10 mouse cellular contexts compared by ENCODE assay signal in genomic region chr8:20378786-20379649, GRCm38 (mm10). TPM values are rescaled to one million over a fixed set of nuclear protein-coding genes. Genes with fewer than 3 reads are reported as not detected.
DNase-seq lines count a peak whose midpoint lies in the region; ATAC-seq lines count a peak whose summit lies in the region.
"Not testable (repeated sequence)": the region's sequence is repeated elsewhere in the genome, so short reads cannot be mapped to it uniquely, and the experiment has no call there.
"Had no signal": no experiment of that assay in that cellular context is flagged by ENCODE, and none has a peak within 500 bp of the region (broad histone marks: within the 10 kb centered on the region; RNA-seq: fewer than 3 reads in every experiment).

No protein-coding gene starts in this region.

- H3K4me2 ChIP-seq in forebrain, embryonic 14.5 days (ENCODE audit: low read length); heart, embryonic 14.5 days (ENCODE audit: low read length); limb, embryonic 11.5 days (ENCODE audit: low read depth, severe bottlenecking): not testable (repeated sequence)

- H3K27me3 ChIP-seq in forebrain, embryonic 14.5 days (replicated peaks; ENCODE audit: control insufficient read depth, insufficient read depth, low read length); heart, embryonic 14.5 days (ENCODE audit: control insufficient read depth, insufficient read depth, low read length); limb, embryonic 11.5 days (ENCODE audit: control insufficient read depth, insufficient read depth, low read length): not testable (repeated sequence)

- not testable (repeated sequence) for H3K4me1 ChIP-seq in forebrain, embryonic 14.5 days (ENCODE audit: control insufficient read depth, insufficient read depth, low read length); heart, embryonic 14.5 days (ENCODE audit: control insufficient read depth in 2 of 2, insufficient read depth in 2 of 2, low read length in 2 of 2); limb, embryonic 11.5 days (ENCODE audit: control insufficient read depth, insufficient read depth, low read length)

- 83% methylated on average over 4 of the region's 8 CpGs for WGBS in forebrain, embryonic 14.5 days
- WGBS in heart, embryonic 14.5 days, result 74% methylated on average over 4 of the region's 8 CpGs
- WGBS in limb, embryonic 11.5 days, result 95% methylated on average over 4 of the region's 8 CpGs

- peak; percentile 35 to 40 for DNase-seq in adrenal gland, postnatal 4 days (ENCODE audit: low spot score in 2 of 2)
- not testable (repeated sequence) for DNase-seq in forebrain, embryonic 14.5 days (ENCODE audit: low spot score); limb, embryonic 11.5 days (ENCODE audit: low spot score)
- DNase-seq in kidney, adult 11 months, result peak; percentile 53
- DNase-seq in lung, postnatal 4 days, result peak; percentile 50 to 54
- peak; percentile 27 for DNase-seq in right cerebral cortex, postnatal 25 days
- DNase-seq in urinary bladder, postnatal 14 days (ENCODE audit: low spot score), result peak; percentile 40

- H3K27ac ChIP-seq in forebrain, embryonic 14.5 days (ENCODE audit: low read depth, low read length); heart, embryonic 14.5 days (replicated peaks in 1 of 2; ENCODE audit: control insufficient read depth in 1 of 2, insufficient read depth in 1 of 2, low read depth in 2 of 2, low read length in 2 of 2); limb, embryonic 11.5 days (replicated peaks; ENCODE audit: low read depth, low read length): not testable (repeated sequence)

- H3K36me3 ChIP-seq in forebrain, embryonic 14.5 days (ENCODE audit: control insufficient read depth, insufficient read depth, low read length); heart, embryonic 14.5 days (ENCODE audit: control insufficient read depth, insufficient read depth, low read length); limb, embryonic 11.5 days (ENCODE audit: control insufficient read depth, insufficient read depth, low read length): not testable (repeated sequence)

- H3K4me3 ChIP-seq in forebrain, embryonic 14.5 days (ENCODE audit: low read depth, low read length); heart, embryonic 14.5 days (ENCODE audit: control insufficient read depth in 1 of 2, insufficient read depth in 1 of 2, low read depth in 1 of 2, low read length in 2 of 2); limb, embryonic 11.5 days (ENCODE audit: low read depth, low read length): not testable (repeated sequence)

- H3K9ac ChIP-seq in forebrain, embryonic 14.5 days (ENCODE audit: low read length); heart, embryonic 14.5 days (ENCODE audit: low read length); limb, embryonic 11.5 days (ENCODE audit: low read length): not testable (repeated sequence)

- not testable (repeated sequence) for H3K9me3 ChIP-seq in forebrain, embryonic 14.5 days (replicated peaks; ENCODE audit: control insufficient read depth, low read length); heart, embryonic 14.5 days (ENCODE audit: control insufficient read depth, low read length); limb, embryonic 11.5 days (ENCODE audit: control insufficient read depth, low read length)

- ATAC-seq in forebrain, embryonic 14.5 days, result peak; percentile 61; the same call in 1 of the 2 replicates
- ATAC-seq in heart, embryonic 14.5 days (ENCODE audit: insufficient number of reproducible peaks, insufficient read depth, low FRiP score, low read depth), result peak; percentile 80
- ATAC-seq in limb, embryonic 11.5 days (ENCODE audit: insufficient number of reproducible peaks, low FRiP score, low TSS enrichment, low read depth), result peak; percentile 82

RNA-seq across cellular contexts. Expression of gene Gm15319, which starts 16.0 kb away (rescaled TPM):
- under 1 TPM; 0.42 to 0.67 TPM for total RNA-seq in adrenal gland, postnatal 4 days (2021)
- polyA plus RNA-seq in forebrain, embryonic 14.5 days (2014; fragmentation: Nextera tagmentation; extraction: Ambion mirVana), result 0.14 TPM in 1 of 2 replicates, not detected in the other
- polyA plus RNA-seq in heart, embryonic 14.5 days (2014; fragmentation: Nextera tagmentation; extraction: Ambion mirVana), result 0.42 TPM in 1 of 2 replicates, not detected in the other
- not detected in 2 replicates for polyA plus RNA-seq in limb, embryonic 11.5 days (2014; fragmentation: Nextera tagmentation; extraction: Ambion mirVana)
- polyA plus RNA-seq: erythroblast, embryonic 14.5 days; spleen, adult 2 months had no signal
